Mouse (Mus musculus) frontal cortex, adult 2 months (tissue): ENCODE results near the gene Rpgrip1l. TPM values are rescaled to one million over a fixed set of nuclear protein-coding genes. Genes with fewer than 3 reads are reported as not detected.

Experiments
- DNase-seq, 2 experiments: peaks; one replicate each; pipeline ENCODE4 v3.0.0; 2022; ENCODE audit warnings: low spot score in 1 of 2; ENCODE audit errors: extremely low spot score in 1 of 2
- polyA plus RNA-seq: library from polyadenylated mRNA; depleted of rRNA; stranded (reverse); fragments of >200 nt; gene quantifications from 2 replicates; pipeline ENCODE4 v1.2.3, GENCODE M21; 2012

Gene Rpgrip1l
- polyA plus RNA-seq, 1 experiment: 8.9 TPM

DNA sequence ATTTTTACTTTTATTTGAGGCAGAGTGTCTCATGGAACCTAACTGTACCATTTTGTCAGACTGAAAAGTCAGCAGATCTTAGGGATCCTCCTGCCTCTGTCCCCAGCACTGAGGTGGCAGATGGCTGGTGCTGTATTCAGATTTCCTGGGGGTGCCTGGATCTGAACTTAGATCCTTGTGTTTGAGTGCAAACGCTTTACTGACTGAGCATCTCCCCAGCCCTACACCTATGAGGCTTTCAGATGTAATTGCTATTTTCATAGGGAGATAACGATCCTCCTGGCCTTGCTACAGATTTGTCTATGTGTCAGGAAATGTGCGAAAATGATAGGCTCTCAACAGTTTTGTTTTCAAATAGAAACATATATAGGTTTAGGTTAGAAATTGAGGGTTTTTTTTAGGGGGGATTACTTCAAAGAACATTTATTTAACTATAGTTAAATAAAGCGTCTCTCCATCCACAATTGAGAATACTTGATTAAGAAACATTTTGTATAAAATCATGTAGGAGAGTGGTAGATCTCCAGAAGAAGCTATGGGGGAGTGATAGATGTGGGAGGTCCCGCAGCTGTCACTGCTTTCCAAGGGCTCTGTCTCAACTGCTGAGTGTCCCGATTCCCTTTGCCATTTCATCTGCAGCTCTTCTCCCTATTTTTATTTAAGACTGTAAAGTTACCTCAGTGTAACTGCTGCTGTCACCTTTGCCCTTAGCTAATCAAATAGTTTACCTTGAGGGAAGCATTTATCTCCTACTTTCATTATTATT, 25.5 kb upstream of the Rpgrip1l start:
- DNase-seq: peak in 1 of 2 experiments; percentile 68

DNA sequence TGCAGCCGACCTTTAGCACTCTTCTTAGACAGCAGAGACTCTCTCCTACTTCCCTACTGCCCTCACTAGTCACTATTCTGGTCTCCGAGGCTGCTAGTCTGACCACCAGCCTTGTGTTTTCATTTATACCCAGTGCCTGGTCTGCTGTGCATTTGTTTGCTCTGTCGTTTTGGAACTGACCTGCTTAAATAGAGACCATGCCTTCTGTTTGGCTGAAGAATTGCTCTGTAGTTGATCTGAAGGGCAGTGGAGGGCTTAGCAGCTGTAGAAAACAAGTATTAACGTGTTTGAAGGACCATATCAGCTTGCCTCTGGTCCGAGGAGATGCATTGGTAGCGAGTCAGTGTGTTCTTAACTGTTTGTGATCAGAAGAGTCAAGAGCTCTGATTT, 16.4 kb upstream of the Rpgrip1l start:
- no peak for DNase-seq

DNA sequence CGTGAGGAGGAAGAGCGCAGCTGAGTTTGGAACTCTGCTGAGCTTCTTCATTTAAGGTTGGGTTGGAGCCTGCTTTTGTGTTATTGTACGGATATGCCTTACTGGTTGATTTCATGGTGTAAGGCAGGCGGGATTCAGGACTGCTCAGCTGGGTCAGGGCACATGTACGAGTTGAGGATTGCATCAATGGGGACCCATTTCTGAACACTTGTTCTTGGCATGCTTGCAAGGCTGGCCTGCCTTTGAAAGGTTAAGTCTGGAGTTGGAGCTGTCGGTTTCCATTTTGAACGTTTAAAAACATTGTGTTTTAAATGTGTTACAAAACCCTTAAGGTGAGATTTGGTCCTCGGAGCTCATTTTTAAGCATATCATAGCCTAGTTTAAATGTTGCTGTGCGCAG, 16.0 kb upstream of the Rpgrip1l start:
- no peak for DNase-seq

DNA sequence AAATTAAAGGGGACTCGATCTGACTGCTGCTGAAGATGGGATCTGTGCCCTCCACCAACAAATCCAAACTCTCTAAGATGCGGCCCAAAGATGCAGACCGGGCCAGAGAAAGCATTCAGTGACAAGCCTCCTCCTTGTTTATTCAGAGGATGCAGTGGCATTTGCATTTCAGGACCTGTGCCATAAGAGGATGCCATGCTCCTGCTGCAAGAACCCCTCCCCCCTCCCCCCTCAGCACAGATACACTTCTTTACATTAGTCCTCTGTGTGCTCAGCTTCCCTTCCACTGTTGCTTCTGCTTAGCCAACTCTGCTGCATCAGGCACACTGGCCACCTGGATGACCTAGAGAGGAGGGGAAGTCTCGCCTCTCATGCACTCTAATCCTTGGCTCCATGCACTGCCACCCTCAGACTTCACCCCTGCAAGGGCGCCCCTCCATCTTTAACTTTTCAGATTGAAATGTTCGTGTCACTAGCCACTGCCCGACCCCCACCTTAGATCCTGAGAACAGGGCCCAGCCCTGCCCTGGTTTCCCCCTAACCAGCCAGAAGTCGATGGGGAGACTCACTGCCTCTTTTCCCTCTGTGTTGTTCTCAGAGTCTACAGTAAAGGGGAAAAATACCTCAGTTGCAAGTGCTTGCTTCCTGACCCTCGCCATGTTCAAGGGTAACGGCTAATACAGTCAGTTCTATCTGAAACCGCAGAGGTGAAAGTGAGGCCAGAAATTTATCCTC, 14.6 kb upstream of the Rpgrip1l start:
- DNase-seq: no peak

DNA sequence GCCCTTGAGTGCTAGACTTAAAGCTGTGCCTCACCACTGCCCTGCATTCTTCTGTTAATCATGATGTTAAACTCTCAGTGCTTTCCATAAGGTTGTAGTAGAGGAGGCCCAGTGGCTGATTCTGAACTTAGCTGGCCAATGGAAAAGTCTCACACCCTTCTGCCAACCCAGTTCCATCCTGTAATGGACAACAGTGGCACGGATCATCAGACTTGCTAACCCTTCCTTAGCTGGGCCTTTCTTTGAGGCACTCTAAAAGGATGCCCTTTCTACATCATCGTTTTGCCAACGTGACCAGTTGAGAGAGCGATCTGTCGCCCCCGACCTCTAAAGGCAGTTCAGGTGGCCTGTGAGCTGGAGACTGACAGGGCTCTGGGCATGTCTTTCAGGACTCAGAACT, 13.9 kb upstream of the Rpgrip1l start:
- no peak for DNase-seq

DNA sequence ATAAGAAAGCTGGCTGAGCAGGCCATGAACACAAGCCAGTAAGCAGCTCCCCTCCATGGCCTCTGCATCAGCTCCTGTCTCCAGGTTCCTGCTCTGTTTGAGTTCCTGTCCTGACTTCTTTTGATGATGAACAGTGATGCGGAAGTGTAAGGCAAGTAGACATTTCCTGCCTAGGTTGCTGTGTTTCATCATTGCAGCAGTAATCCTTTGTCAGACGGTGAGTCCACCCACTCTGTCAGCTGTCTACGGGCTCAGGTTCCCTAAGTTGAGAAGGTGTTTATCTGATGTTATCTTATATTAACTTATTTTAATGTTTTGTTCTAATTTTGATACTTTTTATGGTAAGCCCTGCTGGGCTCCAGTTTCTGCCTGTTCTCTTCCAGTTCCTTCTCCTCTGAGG, 13.0 kb upstream of the Rpgrip1l start:
- no peak for DNase-seq

DNA sequence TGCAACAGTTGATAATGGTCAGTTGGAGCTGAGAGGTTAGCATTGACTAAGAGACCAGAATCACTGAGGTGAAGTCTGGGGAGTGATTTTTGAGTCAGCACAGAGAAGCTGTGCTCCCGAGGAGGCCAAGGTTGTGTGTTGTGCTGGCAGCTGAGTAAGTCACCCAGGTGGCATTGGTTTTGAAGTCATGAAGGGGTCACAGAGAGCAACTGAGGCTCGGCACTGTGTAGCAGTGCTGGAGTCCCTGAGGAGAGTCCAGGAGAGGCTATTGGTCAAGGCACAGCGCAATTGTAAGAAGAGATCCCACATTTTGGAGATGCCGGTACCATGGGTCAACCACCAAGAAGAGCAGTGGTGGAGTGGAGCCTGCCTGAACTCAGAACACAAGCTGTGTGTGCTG, 11.9 kb upstream of the Rpgrip1l start:
- DNase-seq: no peak

DNA sequence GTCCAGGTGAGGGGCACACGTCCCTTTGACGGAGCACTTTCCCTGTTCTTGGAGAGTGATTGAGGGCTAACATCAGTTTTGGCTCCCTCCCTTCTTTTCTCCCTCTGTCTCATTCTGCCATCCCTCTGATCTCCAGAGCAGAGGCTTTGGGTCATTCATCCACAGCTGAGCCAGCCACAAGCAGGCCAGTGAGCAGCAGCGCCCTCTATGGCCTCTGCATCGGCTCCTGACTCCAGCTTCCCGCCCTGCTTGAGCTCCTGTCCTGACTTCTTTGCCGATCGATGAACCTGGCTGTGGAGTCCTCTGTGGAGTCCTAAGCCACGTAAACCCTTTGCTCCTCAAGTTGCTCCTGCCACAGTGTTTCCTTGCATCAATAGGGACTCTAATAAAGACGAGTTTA, 11.2 kb upstream of the Rpgrip1l start:
- DNase-seq: no peak

DNA sequence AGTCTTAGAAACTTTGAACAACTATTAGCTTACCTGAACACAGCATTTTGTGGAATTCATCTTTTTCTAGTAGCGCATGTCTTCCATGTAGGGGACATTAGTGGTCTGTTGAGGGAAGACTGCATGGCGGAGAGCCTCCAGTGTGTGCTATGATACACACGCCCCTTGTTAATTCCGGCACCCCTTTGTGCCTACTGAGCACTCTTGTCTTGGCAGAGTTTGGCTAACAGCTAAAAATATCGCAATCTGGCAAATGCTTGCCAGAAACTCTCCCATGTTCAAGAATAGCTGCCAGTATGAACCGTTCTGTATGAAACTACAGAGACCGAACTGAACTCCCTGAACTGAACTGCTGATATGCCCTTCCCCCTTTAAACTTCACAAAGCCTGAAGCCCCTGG, 10.4 kb upstream of the Rpgrip1l start:
- DNase-seq: peak in 1 of 2 experiments; percentile 53

DNA sequence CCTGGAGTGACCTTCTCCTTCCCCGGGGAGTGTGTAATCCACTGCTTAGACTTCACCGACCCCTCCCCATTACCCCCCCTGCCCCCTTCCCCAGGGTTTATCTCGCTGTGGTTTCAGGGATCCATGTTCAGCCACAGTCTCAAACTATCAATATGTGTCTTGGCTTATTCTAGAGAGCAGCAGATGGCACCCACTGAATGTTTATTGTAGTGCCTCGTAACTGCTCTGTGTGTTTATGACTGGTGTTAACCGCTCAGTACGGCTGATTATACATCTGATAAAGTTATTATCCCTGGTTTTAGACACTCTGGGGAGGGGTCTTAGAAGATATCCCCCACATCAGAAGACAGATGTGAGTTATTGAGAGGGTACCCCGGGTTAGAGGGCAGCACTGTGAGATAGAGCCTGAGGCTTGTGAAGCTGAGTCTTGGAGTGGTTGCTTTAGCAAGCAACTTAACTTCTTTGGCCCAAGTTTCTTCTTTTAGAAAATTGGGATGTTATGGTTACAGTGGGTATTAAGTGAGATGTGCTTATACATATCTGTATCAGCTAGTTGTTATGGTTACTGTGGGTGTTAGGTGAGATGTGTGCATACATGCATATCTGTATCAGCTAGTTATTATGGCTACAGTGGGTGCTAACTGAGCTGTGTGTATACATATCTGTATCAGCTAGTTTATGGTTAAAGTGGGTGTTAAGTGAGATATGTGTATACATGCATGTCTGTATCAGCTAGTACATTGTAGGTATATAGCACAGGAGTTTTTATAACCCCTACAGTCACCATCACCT, 6.1 kb upstream of the Rpgrip1l start:
- no peak for DNase-seq

DNA sequence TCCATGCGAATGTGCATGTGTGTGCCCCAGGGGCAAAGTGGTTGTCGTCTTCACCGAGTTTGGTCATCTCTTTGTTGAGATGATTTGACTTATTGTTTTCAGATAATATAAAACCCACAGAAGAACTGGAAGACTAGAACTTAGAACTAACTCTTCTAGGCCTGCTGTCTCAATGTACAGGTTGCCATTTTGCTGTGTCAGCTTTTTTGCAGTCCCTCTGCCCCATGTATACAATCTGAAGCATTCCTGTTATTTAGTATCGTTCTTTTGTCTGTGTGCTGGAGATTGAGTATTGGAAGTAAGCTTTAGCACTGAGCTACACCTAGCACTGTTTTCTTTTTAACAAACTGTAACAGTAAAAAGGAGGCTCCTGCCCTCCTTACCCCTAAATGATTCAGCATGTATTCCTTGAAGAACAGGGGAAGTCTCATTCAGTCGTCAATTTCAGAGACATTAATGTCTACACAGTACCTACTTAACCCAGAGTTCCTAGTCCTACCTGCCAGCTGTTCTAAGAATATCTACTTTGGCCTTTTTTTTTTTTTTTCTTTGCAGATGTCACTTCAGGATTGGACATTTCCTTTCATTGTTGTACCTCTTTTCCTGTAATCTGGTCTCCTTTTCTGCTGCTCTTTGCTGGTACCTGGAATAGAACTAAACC, 4.6 kb upstream of the Rpgrip1l start:
- DNase-seq: no peak

DNA sequence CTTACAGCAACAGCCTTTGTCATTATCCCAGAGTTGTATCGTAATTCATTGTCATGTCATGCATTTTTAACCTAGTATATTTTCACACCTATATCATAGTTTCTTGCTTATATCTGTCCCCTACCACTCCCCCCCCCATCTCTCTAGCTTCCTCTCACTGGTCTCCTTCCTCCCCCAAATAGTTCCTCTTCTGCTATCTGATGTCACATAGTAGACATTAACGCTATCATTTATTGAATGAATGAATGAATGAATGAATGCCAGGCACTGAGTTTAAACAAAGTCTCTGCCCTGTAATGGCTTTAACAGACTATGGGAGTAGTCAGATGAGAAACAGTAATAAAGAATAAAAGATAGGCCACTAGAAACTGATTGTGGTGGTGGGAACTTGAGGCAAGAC, 720 bp downstream of the Rpgrip1l start:
- DNase-seq: no peak

DNA sequence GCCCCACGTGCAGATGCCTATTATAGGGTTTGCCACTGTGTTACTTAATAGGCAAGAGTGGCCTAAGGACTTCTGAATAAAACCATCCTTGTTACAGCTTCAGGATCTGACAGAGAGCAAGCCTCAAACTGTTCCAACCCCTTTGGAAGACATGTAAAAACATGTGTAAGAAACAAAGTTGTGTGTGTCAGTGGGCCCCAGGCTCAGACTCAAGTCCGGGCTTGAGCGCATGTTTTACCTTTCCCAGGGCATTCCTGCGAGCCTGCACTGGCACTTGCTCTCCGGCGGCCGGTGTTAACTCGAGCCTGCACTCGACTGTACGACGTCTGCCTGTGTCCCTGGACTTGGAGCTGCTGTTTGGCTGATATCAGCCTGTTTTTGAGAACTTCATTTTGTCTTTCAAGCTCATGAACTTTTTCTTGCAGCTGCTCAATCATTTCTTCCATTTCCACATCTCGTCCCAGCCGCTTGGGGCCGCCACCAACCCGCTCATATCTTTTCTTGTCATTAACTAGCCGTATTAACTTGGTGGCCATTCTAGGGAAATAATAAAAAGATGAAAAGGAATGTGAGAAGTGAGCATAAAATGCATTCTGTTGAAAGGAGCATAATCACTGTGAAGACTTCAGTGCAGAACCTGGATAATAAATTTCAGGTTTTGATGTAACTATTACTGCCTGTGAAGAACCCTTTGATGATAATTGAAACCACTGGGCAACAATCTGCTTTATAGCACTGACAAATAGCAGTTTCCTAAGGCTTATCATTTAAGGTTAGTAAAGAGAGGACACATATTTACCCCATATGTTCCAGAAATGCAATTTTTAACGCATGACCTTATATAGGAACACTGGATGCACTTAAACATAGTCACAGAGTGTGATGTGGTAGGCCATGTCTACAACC, 8.3 kb downstream of the Rpgrip1l start:
- no peak for DNase-seq

DNA sequence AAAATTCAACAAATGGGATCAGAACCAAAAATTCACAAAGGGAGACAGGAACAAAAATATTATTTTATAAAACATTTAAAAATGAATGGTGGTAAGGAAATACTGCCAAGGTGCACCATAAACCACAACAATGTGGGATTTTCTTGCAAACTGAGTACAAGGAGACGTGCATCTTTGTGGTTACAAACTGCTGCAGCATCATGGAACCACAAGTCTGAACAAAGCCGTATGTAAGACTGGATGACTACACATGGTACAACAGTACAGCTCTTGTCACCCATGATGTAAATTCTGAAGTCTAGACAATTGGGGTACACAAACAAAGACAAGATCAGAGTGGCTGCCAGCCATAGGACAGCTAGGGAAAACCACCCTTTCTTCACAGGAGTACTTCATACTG, 14.4 kb downstream of the Rpgrip1l start:
- no peak for DNase-seq

DNA sequence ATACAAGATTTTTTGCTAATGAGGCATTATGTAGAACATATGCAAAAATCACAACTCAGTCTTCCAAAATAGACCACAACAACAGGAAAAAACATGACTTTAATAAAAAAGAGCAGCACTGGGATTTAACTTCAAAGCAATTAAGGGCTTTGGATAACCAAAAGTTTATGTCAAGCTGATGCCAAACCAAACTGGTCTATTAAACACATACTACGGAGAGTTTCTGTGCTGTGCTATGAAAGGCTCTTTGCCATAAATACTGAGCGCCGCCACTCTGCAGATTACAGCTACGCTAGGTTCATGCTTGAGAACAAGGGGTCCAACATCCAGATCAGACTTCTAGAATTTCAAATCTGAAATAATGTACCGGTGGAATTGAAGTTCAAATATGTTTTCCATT, 17.3 kb downstream of the Rpgrip1l start:
- DNase-seq: no peak

DNA sequence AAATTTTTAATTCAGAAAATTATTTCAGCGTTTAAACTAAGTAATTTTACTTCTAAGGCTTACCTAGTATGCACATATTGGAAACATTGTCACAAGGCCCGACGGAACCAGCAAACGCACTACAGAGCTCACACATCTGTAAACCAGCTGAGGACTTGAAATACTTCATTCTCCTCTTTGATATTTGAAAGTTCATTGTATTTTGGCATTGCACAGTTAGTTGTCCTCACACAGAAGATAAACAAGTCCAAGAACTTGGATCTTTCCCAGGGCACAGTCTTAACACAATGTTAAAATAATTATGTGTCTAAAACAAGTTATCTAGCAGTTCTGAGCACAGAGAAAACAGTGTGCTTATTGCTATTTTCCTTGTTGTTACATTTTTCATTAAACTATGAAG, 22.5 kb downstream of the Rpgrip1l start:
- no peak for DNase-seq

DNA sequence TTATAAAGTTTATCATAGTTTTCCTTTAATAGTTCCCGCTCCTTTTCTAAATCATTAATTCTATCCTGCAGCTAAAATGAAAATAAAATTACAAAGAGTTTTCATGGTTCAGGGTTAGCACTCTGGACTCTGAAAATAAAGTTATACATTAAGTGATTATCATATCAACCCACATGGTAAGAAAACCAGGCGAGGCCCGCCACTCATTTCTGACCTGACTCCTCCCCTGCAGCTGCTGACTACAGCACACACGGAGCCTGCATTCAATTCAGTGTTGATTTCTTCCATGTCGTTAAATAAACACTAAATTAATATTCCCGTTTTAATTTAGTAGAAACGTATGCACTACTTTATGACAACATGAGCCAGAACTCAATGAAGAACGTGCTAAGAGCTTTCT, 26.8 kb downstream of the Rpgrip1l start:
- DNase-seq: no peak

DNA sequence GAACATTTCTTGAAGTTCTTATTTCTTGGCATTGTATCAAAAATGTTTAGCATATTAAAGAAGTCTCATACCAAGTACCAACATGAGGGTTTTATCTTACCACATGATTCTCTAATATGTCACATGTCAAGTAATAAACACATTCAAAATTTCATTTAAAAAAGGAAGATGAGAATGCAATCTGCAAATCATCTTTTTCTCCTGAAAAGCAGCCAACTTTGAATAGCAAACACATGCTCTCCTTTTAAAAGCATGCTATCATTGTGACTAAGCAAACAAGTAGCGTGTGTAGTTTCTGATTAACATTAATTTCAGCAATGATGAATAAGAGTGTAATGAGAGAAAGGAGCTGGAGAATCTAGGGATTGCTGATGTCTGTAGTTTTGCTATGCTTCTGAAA, 29.2 kb downstream of the Rpgrip1l start:
- DNase-seq: no peak

DNA sequence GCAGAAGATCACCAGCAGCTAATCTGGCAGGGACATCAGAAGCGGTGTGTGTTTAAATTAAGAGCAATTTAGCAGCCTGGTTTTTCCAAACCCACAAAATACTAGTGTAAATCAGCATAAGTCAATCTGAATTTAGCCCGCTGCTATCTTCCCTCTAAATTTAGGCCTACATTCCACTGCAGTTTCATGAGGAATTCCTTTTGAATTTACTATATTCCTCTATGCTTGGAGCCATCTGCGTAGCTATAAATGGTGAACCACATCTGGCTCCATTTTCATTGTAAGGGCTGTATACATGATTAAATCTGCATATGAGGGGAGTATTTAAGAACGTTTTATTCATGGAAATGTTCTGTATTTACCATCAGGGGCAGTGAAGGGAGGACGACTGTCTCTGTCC, 30.4 kb downstream of the Rpgrip1l start:
- DNase-seq: peak in 1 of 2 experiments; percentile 40

DNA sequence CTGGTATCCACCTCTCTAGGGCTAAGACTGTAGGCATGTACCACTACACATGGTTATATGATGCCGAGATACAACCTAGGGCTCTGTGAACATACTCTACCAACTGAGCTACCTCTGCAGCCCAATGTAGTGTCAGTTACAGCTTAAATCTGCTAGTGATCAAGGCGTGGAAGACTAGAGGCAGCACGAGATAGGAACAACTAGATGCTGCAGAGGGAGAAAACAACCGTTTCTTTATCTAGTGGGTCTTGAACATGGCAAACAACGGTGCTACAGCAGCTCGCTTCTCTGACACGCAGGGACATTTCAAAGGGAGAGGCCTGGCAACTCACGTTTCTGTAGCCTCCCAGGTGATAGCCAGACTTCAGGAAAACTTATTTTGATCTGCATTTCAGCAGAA, 31.5 kb downstream of the Rpgrip1l start:
- no peak for DNase-seq
